Mouse (Mus musculus): ENCODE data around the gene Zfp775. TPM values are rescaled to one million over a fixed set of nuclear protein-coding genes. Genes with fewer than 3 reads are reported as not detected.
"Not testable (repeated sequence)": the region's sequence is repeated elsewhere in the genome, so short reads cannot be mapped to it uniquely, and the experiment has no call there.

Gene Zfp775
- polyA plus RNA-seq, 1 experiment from 2014 or later: 4.8 TPM

GRCm38 (mm10) chr6:48610657-48611056 lies 8.8 kb downstream of the Zfp775 start:
- Histone ChIP-seq H3K4me3 (no peak overlapping the region), H3K27me3 (replicated peaks) (no peaks in the 10 kb centered on the region), H3K9me3 (no peaks in the 10 kb centered on the region), H3K36me3 (peaks cover 23% of the 10 kb centered on the region), H3K4me1 (peaks cover 10% of the 10 kb centered on the region), H3K9ac (no peak overlapping the region), H3K27ac (replicated peaks) (no peak overlapping the region), H3K4me2 (no peak overlapping the region)
- no peak for ATAC-seq (ENCODE audit: extremely low read depth, insufficient number of reproducible peaks, low FRiP score, low TSS enrichment)
- 75% methylated on average over 3 of the region's 3 CpGs for WGBS

GRCm38 (mm10) chr6:48613464-48613863 lies 11.6 kb downstream of the Zfp775 start:
- no peaks in the 10 kb centered on the region for H3K27me3 ChIP-seq (replicated peaks)
- no peaks in the 10 kb centered on the region for H3K9me3 ChIP-seq
- H3K4me1 ChIP-seq: peaks cover 10% of the 10 kb centered on the region
- H3K27ac ChIP-seq (replicated peaks): no peak overlapping the region
- no peak overlapping the region for H3K4me2 ChIP-seq
- H3K4me3 ChIP-seq: no peak overlapping the region
- WGBS: 71% methylated on average over 4 of the region's 4 CpGs
- 0 out of 2 replicates have a peak overlapping the region, but pooled peaks have one; percentile 10 for H3K9ac ChIP-seq
- H3K36me3 ChIP-seq: peaks cover 37% of the 10 kb centered on the region
- ATAC-seq (ENCODE audit: extremely low read depth, insufficient number of reproducible peaks, low FRiP score, low TSS enrichment): no peak

GRCm38 (mm10) chr6:48614756-48615155 lies 12.9 kb downstream of the Zfp775 start:
- WGBS: 84% methylated on average over 5 of the region's 5 CpGs
- no peak for ATAC-seq (ENCODE audit: extremely low read depth, insufficient number of reproducible peaks, low FRiP score, low TSS enrichment)

GRCm38 (mm10) chr6:48620031-48620430 lies 18.2 kb downstream of the Zfp775 start:
- H3K4me2 ChIP-seq: no peak overlapping the region
- peaks cover 48% of the 10 kb centered on the region for H3K36me3 ChIP-seq
- no peaks in the 10 kb centered on the region for H3K9me3 ChIP-seq
- peaks cover 3% of the 10 kb centered on the region; the same call in 1 of the 2 replicates for H3K27me3 ChIP-seq (replicated peaks)
- no peak overlapping the region for H3K4me3 ChIP-seq
- no peak overlapping the region for H3K9ac ChIP-seq
- 88% methylated on average over 30 of the region's 30 CpGs for WGBS
- ATAC-seq (ENCODE audit: extremely low read depth, insufficient number of reproducible peaks, low FRiP score, low TSS enrichment): no peak
- no peaks in the 10 kb centered on the region for H3K4me1 ChIP-seq
- no peak overlapping the region for H3K27ac ChIP-seq (replicated peaks)

More at GRCm38 (mm10) chr6:48614756-48615155, 12.9 kb downstream of the Zfp775 start:
- Histone ChIP-seq H3K4me2 (no peak overlapping the region), H3K9ac (no peak overlapping the region), H3K4me3 (no peak overlapping the region), H3K27ac (replicated peaks) (no peak overlapping the region), H3K9me3 (no peaks in the 10 kb centered on the region), H3K27me3 (replicated peaks) (no peaks in the 10 kb centered on the region), H3K4me1 (peaks cover 3% of the 10 kb centered on the region; the same call in 1 of the 2 replicates), H3K36me3 (peaks cover 45% of the 10 kb centered on the region)

GRCm38 (mm10) chr6:48622186-48622843 lies 20.5 kb downstream of the Zfp775 start:
- not testable (repeated sequence) for H3K4me2 ChIP-seq; H3K9me3 ChIP-seq; H3K27ac ChIP-seq (replicated peaks); ATAC-seq (ENCODE audit: extremely low read depth, insufficient number of reproducible peaks, low FRiP score, low TSS enrichment); H3K9ac ChIP-seq; H3K4me3 ChIP-seq; H3K4me1 ChIP-seq
- H3K27me3 ChIP-seq (replicated peaks): peaks cover 20% of the 10 kb centered on the region
- 79% methylated on average over 8 of the region's 8 CpGs for WGBS
- H3K36me3 ChIP-seq: peaks cover 33% of the 10 kb centered on the region

DNA sequence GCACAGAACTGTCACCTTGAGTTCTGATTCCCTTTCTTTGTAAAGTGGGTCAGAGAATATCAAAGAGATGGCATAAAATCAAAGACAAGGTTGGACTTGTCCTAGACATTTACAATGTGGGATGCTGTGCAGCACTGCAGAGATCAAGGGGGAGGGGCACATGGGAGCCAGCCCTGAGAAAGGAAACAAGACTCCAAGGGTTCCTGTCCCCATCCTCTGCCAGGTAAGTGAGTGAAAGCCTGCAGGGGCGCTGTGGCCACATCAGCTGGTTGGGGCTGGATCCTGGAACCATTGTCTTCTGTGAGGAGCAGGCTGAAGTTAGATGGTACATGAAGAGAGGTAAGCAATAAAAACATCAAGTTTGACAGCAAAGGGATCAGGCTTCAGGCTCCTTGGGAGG lies 21.6 kb downstream of the Zfp775 start:
- Histone ChIP-seq H3K27ac (replicated peaks) (no peak overlapping the region), H3K9me3 (no peaks in the 10 kb centered on the region), H3K27me3 (replicated peaks) (peaks cover 31% of the 10 kb centered on the region), H3K36me3 (peaks cover 30% of the 10 kb centered on the region), H3K9ac (no peak overlapping the region), H3K4me1 (peaks cover 15% of the 10 kb centered on the region), H3K4me2 (no peak overlapping the region), H3K4me3 (no peak overlapping the region)
- WGBS: 44% methylated on average over 1 of the region's 1 CpGs
- no peak for ATAC-seq (ENCODE audit: extremely low read depth, insufficient number of reproducible peaks, low FRiP score, low TSS enrichment)

GRCm38 (mm10) chr6:48626464-48626863 lies 24.6 kb downstream of the Zfp775 start, which contains the start of gene AI854703:
TSS of gene AI854703 (plus strand) at chr6:48626764.
- no peaks in the 10 kb centered on the region for H3K9me3 ChIP-seq
- H3K9ac ChIP-seq: peak within 1 kb of the TSS; percentile 81
- H3K4me2 ChIP-seq: peak within 1 kb of the TSS; percentile 90
- 35% methylated on average over 8 of the region's 8 CpGs for WGBS
- no peak within 1 kb of the TSS for H3K27ac ChIP-seq (replicated peaks)
- H3K36me3 ChIP-seq: peaks cover 6% of the 10 kb centered on the region; the same call in 1 of the 2 replicates
- ATAC-seq (ENCODE audit: extremely low read depth, insufficient number of reproducible peaks, low FRiP score, low TSS enrichment): no peak
- H3K4me3 ChIP-seq: peak within 1 kb of the TSS; percentile 61
- peaks cover 52% of the 10 kb centered on the region for H3K27me3 ChIP-seq (replicated peaks)
- peaks cover 28% of the 10 kb centered on the region for H3K4me1 ChIP-seq

- ATAC-seq (ENCODE audit: extremely low read depth, insufficient number of reproducible peaks, low FRiP score, low TSS enrichment): no peak
- Histone ChIP-seq H3K27me3 (replicated peaks) (peaks cover 52% of the 10 kb centered on the region), H3K9me3 (no peaks in the 10 kb centered on the region), H3K9ac (peak overlapping the region; percentile 81), H3K36me3 (peaks cover 2% of the 10 kb centered on the region; the same call in 1 of the 2 replicates), H3K27ac (replicated peaks) (no peak overlapping the region), H3K4me1 (peaks cover 28% of the 10 kb centered on the region), H3K4me3 (peak overlapping the region; percentile 61), H3K4me2 (peak overlapping the region; percentile 90)
- under 1% methylated on average over 32 of the region's 32 CpGs for WGBS
These were observed 25.1 kb downstream of the Zfp775 start for GRCm38 (mm10) chr6:48626984-48627383.

DNA sequence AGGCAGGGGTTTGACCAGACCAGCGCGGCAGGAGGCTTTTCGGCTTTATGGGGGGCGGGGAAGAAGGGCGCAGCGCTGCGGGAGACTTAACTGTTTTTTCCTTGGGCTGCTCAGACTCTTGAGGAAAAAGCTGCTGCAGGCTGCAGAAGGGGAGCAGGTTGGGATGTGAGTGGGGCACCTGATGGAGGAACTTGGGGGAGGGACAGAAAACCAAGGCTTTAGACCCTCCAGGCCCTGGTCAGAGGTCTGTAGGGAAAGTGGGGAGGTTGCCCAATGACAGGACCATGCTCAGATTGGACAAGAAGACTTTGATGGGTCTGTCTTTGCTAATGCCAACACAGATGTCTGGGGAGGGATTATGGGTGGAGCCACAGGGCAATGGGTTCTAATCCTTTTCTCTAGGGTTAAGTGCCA lies 25.7 kb downstream of the Zfp775 start:
- peak overlapping the region; percentile 81 for H3K9ac ChIP-seq
- H3K27me3 ChIP-seq (replicated peaks): peaks cover 52% of the 10 kb centered on the region
- 6% methylated on average over 7 of the region's 7 CpGs for WGBS
- H3K4me1 ChIP-seq: peaks cover 28% of the 10 kb centered on the region
- H3K4me3 ChIP-seq: peak overlapping the region; percentile 61
- no peak overlapping the region for H3K27ac ChIP-seq (replicated peaks)
- H3K9me3 ChIP-seq: no peaks in the 10 kb centered on the region
- peak overlapping the region; percentile 90 for H3K4me2 ChIP-seq
- ATAC-seq (ENCODE audit: extremely low read depth, insufficient number of reproducible peaks, low FRiP score, low TSS enrichment): no peak
- no peaks in the 10 kb centered on the region for H3K36me3 ChIP-seq

- H3K4me2 ChIP-seq: peak overlapping the region; percentile 74
- H3K4me3 ChIP-seq: no peak overlapping the region
- no peak overlapping the region for H3K27ac ChIP-seq (replicated peaks)
- no peaks in the 10 kb centered on the region for H3K36me3 ChIP-seq
- no peak for ATAC-seq (ENCODE audit: extremely low read depth, insufficient number of reproducible peaks, low FRiP score, low TSS enrichment)
- no peaks in the 10 kb centered on the region for H3K9me3 ChIP-seq
- H3K27me3 ChIP-seq (replicated peaks): peaks cover 52% of the 10 kb centered on the region
- 61% methylated on average over 3 of the region's 3 CpGs for WGBS
- peaks cover 28% of the 10 kb centered on the region for H3K4me1 ChIP-seq
- H3K9ac ChIP-seq: no peak overlapping the region
These were observed 26.5 kb downstream of the Zfp775 start for GRCm38 (mm10) chr6:48628377-48628776.

DNA sequence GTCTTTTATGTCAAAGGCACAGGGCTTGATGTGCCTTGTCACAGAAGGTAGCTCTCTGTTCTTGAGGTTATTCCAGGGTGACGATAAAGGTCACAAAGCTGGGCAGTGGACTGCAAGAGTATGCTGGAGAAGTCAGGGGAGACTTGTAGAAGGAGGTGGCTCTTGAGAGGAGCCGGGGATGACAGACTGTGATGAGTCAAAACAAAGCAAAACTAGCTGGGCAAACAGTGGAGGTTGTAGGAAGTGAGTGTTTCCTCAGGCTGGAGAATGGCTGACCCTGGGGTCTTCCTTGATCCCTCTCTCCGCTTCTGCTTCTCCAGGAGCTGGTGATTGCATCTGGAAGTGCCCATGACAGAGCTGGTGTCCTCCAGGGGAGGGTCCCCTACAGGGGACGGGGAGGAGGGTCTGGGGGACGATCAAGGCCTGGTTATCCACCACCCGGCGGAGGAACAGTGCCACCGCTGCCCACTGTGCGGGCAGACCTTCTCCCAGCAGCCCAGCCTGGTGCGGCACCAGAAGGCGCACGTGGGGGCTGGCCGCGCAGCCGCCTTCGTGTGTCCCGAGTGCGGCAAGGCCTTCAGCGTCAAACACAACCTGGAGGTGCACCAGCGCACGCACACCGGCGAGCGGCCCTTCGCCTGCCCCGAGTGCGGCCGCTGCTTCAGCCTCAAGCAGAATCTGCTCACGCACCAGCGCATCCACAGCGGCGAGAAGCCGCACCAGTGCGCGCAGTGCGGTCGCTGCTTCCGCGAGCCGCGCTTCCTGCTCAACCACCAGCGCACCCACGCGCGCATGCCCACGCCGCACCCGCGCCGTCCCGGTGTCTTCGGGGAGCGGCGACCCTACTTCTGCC lies 27.2 kb downstream of the Zfp775 start:
- H3K36me3 ChIP-seq: no peaks in the 10 kb centered on the region
- H3K4me2 ChIP-seq: peak overlapping the region; percentile 74
- peak overlapping the region; percentile 51 for H3K4me3 ChIP-seq
- WGBS: 5% methylated on average over 54 of the region's 54 CpGs
- no peak overlapping the region for H3K27ac ChIP-seq (replicated peaks)
- peak overlapping the region; percentile 74 for H3K9ac ChIP-seq
- H3K27me3 ChIP-seq (replicated peaks): peaks cover 52% of the 10 kb centered on the region
- ATAC-seq (ENCODE audit: extremely low read depth, insufficient number of reproducible peaks, low FRiP score, low TSS enrichment): no peak
- peaks cover 28% of the 10 kb centered on the region for H3K4me1 ChIP-seq
- H3K9me3 ChIP-seq: no peaks in the 10 kb centered on the region
